Mouse (Mus musculus): Measurements from ENCODE around the gene Zgrf1.

The Zgrf1 gene

DNA sequence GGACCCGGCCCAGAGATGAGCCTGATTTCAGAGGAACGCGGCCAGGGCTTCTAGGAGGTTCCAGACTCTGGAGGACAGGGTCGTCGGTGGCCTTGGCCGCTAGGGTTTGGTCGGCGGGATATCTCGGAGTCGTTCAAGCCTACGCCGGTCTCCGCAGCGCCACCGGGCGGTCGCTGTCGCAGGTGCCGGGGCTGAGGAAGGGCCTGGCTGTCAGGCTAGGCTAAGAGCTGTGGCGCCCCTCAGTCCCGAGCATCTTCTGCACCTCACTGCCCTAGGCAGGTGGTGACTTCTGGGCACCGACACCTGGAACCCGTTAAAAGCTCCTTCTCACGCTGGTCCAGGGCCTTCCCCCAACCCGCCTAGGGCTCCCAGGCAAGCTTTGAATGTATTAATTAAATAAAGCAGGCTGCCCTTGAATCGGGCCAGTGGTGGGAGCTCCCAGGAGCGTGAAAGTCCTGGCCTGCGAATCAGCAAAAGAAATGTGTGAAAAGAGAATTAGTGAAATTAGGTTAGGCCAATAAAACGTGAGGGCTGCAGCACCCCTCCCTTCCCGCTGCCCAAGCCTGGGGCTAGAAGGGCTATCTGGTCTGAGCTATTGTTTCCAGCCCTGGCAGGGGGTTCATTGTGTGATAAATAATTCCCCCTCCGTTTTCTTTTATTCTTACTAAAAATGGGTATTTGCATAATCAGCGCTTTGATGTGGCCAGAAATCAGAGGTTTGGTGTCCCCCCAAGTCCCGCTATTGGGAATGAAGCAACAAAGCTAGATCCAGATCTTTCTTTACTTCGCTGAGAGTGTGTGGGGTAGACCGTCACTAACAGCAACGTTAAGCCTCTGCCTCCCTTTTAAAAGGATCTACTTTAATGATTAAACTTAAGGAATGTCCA, 86.8 kb downstream of the Zgrf1 start:
- DNase-seq (ENCODE audit: low read depth, low spot score): peak; percentile 73

GRCm38 (mm10) chr3:127640762-127641700, 87.7 kb downstream of the Zgrf1 start:
- DNase-seq (ENCODE audit: low read depth, low spot score): no peak

DNA sequence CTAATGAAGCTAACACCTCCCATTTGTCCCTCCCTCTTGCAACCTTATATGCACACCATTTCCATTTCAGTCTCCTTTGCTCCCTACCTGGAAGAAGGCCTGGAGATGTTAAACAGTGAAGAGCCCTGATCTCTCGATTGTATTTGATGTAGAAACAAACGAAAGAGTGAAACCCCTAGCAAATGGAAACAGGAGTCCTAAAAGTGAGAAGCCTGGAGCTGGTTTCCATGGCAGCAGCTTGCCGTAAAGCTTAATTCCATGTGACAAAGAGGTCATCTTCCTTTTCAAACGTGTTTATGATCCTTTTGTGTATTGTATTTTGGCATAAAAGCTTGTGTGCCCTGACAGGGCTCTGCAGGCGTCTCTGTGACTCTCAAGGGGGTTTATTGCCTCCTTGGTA, 88.9 kb downstream of the Zgrf1 start:
- DNase-seq (ENCODE audit: low read depth, low spot score): no peak

- no peak for DNase-seq (ENCODE audit: low read depth, low spot score)
Measured at GRCm38 (mm10) chr3:127646156-127646825, 93.0 kb downstream of the Zgrf1 start.

DNA sequence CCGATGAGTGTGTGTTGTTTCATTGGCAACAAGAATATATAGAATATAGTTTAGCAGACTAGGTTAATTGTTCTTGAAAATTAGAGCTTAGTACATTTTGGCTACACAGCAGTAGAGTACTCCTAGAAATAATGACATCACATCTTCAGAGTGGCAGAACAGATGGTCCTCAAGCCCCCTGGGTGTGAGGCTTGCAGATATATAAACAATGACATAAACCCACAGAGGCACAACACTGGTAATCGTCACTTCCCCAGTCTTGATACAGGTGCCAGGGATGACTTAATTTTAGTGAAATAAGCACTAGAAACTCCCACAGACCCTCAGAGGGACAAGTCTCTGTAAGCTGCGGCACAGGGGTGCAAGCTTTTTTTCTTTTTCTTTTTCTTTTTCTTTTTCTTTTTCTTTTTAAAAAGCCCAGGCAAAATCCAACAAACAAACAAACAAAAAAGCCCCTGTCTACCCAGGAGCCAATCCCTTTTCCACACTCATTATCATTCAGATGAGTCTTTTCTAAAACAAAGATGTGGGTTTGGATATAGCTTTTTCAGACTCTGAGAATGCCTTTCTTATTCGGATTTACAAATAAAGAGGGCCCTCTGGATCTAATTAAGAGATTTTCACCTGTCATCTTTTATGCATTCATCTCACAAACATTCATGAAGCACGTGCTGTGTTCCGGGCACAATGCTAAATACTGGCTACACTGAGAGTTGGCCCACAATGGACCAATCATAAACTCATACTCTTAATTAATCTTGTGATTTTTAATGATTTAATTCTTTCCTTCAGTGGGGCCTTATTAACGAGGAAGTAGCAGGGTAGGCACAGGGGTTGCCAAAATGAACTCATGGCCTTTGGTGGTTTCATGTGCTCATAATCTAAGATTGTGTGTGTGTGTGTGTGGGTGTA, 98.7 kb downstream of the Zgrf1 start:
- no peak for DNase-seq (ENCODE audit: low read depth, low spot score)

GRCm38 (mm10) chr3:127660712-127661111, 107.4 kb downstream of the Zgrf1 start:
- DNase-seq (ENCODE audit: low read depth, low spot score): no peak

GRCm38 (mm10) chr3:127661646-127662531, 108.6 kb downstream of the Zgrf1 start:
- no peak for DNase-seq (ENCODE audit: low read depth, low spot score)

Measured in CD4-positive, CD25-positive, alpha-beta regulatory T cell, adult 2 months (primary cell).